Mouse (Mus musculus): ENCODE measurements around the gene Sergef.

- TF ChIP-seq CTCF (IDR thresholded peaks at IDR 0.05; ENCODE audit: borderline replicate concordance, insufficient read depth, low read length) (no peak), POLR2A (IDR thresholded peaks at IDR 0.05; ENCODE audit: low read depth, low read length) (no peak)
Observed at GRCm38 (mm10) chr7:46581358-46581930, 58.2 kb downstream of the Sergef start.
